Mouse (Mus musculus) bone marrow, adult 2 months (tissue): ENCODE data around the gene Cbarp. TPM values are rescaled to one million over a fixed set of nuclear protein-coding genes. Genes with fewer than 3 reads are reported as not detected.

ENCODE experiments used
- H3K27ac ChIP-seq: fragments of 200-500 bp; 2 replicates; pipeline ENCODE4 v1.5.1; 2012; ENCODE audit warnings: low read depth, mild to moderate bottlenecking, control low read depth, inconsistent platforms, low read length; ENCODE audit not compliant: control insufficient read depth, poor library complexity, insufficient read depth
- H3K4me1 ChIP-seq: fragments of 200-500 bp; 2 replicates; pipeline ENCODE4 v1.6.1; 2011; ENCODE audit warnings: low read length; ENCODE audit not compliant: control insufficient read depth, insufficient read depth
- H3K4me3 ChIP-seq: fragments of 200-500 bp; replicated peaks from 2 replicates; pipeline ENCODE3; 2011; ENCODE audit warnings: mild to moderate bottlenecking, low read depth, low read length, control low read depth; ENCODE audit not compliant: control insufficient read depth
- CTCF ChIP-seq: fragments of 200-500 bp; IDR thresholded peaks from 2 replicates; pipeline ENCODE4 v1.5.1; 2011; ENCODE audit warnings: low read length, control low read depth; ENCODE audit not compliant: control insufficient read depth, insufficient read depth
- POLR2A ChIP-seq: fragments of 200-500 bp; IDR thresholded peaks from 2 replicates; pipeline ENCODE4 v1.6.1; 2011; ENCODE audit warnings: low read depth, mild to moderate bottlenecking, control low read depth, low read length, borderline replicate concordance; ENCODE audit not compliant: control insufficient read depth
- WGBS: fragments of 180-500 bp; shearing (Covaris S2); methylation state at CpG from one replicate; pipeline ENCODE4 v1.1.7; 2018; 5-methylcytosine and 5-hydroxymethylcytosine counted together
- polyA plus RNA-seq: library from polyadenylated mRNA; stranded (reverse); fragments of >200 nt; gene quantifications from 2 replicates; pipeline ENCODE4 v1.2.4, GENCODE M21; 2011; ENCODE audit warnings: low replicate concordance; ENCODE audit not compliant: missing spikeins, insufficient read depth, insufficient read length

Gene Cbarp
- polyA plus RNA-seq: 3.4 and 3.7 TPM in 2 replicates

- peaks cover 5% of the 10 kb centered on the region; the same call in 1 of the 2 replicates for H3K4me1 ChIP-seq
Observed at GRCm38 (mm10) chr10:80140666-80141035, at the start of gene Cbarp. Gene Cbarp (minus strand): TSS chr10:80140835.

GRCm38 (mm10) chr10:80189999-80190398 is 49.4 kb upstream of the Cbarp start:
- TF ChIP-seq CTCF: no peak
- TF ChIP-seq POLR2A: no peak
- 6% methylated on average over 21 of the region's 21 CpGs for WGBS
- H3K4me3 ChIP-seq: no peak overlapping the region
- H3K27ac ChIP-seq: no peak overlapping the region
- no peaks in the 10 kb centered on the region for H3K4me1 ChIP-seq

More at GRCm38 (mm10) chr10:80140666-80141035, at the start of gene Cbarp:
- H3K4me3 ChIP-seq: peak within 1 kb of the TSS; percentile 47
- no peak for TF ChIP-seq CTCF
- no peak for TF ChIP-seq POLR2A
- peak within 1 kb of the TSS; percentile 43 for H3K27ac ChIP-seq
- 84% methylated on average over 10 of the region's 10 CpGs for WGBS

GRCm38 (mm10) chr10:80188453-80189024 is 47.9 kb upstream of the Cbarp start:
- WGBS: 84% methylated on average over 15 of the region's 15 CpGs
- H3K4me3 ChIP-seq: no peak overlapping the region
- no peaks in the 10 kb centered on the region for H3K4me1 ChIP-seq
- no peak overlapping the region for H3K27ac ChIP-seq
- TF ChIP-seq CTCF (no peak), POLR2A (no peak)

GRCm38 (mm10) chr10:80187739-80188138 is 47.1 kb upstream of the Cbarp start:
- no peak overlapping the region for H3K4me3 ChIP-seq
- WGBS: 78% methylated on average over 10 of the region's 10 CpGs
- TF ChIP-seq CTCF (no peak), POLR2A (no peak)

GRCm38 (mm10) chr10:80186649-80187048 is 46.0 kb upstream of the Cbarp start:
- TF ChIP-seq POLR2A: no peak
- TF ChIP-seq CTCF: no peak
- Histone ChIP-seq H3K4me1 (no peaks in the 10 kb centered on the region), H3K27ac (no peak overlapping the region), H3K4me3 (no peak overlapping the region)
- WGBS: 30% methylated on average over 27 of the region's 27 CpGs

More at GRCm38 (mm10) chr10:80187739-80188138, 47.1 kb upstream of the Cbarp start:
- Histone ChIP-seq H3K4me1 (no peaks in the 10 kb centered on the region), H3K27ac (no peak overlapping the region)

GRCm38 (mm10) chr10:80182547-80182946 is 41.9 kb upstream of the Cbarp start:
- Histone ChIP-seq H3K4me1 (no peaks in the 10 kb centered on the region), H3K4me3 (no peak overlapping the region), H3K27ac (no peak overlapping the region)
- 84% methylated on average over 7 of the region's 7 CpGs for WGBS
- no peak for TF ChIP-seq POLR2A
- TF ChIP-seq CTCF: no peak

GRCm38 (mm10) chr10:80180823-80181222 is 40.2 kb upstream of the Cbarp start:
- no peaks in the 10 kb centered on the region for H3K4me1 ChIP-seq

GRCm38 (mm10) chr10:80180288-80180687 is 39.7 kb upstream of the Cbarp start:
- WGBS: 58% methylated on average over 6 of the region's 6 CpGs
- no peak for TF ChIP-seq CTCF
- no peak overlapping the region for H3K4me3 ChIP-seq
- no peak overlapping the region for H3K27ac ChIP-seq
- H3K4me1 ChIP-seq: no peaks in the 10 kb centered on the region

More at GRCm38 (mm10) chr10:80180823-80181222, 40.2 kb upstream of the Cbarp start:
- no peak overlapping the region for H3K27ac ChIP-seq
- 80% methylated on average over 5 of the region's 5 CpGs for WGBS
- no peak overlapping the region for H3K4me3 ChIP-seq
- TF ChIP-seq POLR2A: no peak
